Mouse (Mus musculus) ES-Bruce4 (cell line): ENCODE measurements around the gene Atxn1. TPM values are rescaled to one million over a fixed set of nuclear protein-coding genes. Genes with fewer than 3 reads are reported as not detected.

Experiments
- H3K27ac ChIP-seq: 2 replicates; pipeline ENCODE4 v1.5.1; 2012; ENCODE audit warnings: low read length, inconsistent platforms; ENCODE audit not compliant: insufficient read depth
- H3K27me3 ChIP-seq: 2 replicates; pipeline ENCODE4 v1.6.1; 2012; ENCODE audit warnings: mild to moderate bottlenecking, low read length, inconsistent platforms; ENCODE audit not compliant: control insufficient read depth, poor library complexity, insufficient read depth, severe bottlenecking
- H3K36me3 ChIP-seq: 2 replicates; pipeline ENCODE4 v1.6.1; 2012; ENCODE audit warnings: inconsistent platforms, mild to moderate bottlenecking, low read length, moderate library complexity; ENCODE audit not compliant: control insufficient read depth, poor library complexity, insufficient read depth, severe bottlenecking
- H3K4me1 ChIP-seq: one replicate; pipeline ENCODE4 v1.8.1; 2011; ENCODE audit warnings: low read length; ENCODE audit not compliant: control insufficient read depth, insufficient read depth
- H3K4me3 ChIP-seq: 2 replicates; pipeline ENCODE4 v1.5.1; 2011; ENCODE audit warnings: low read depth, mild to moderate bottlenecking, low read length
- H3K9ac ChIP-seq: 2 replicates; pipeline ENCODE4 v1.6.1; 2012; ENCODE audit warnings: low read depth, mild to moderate bottlenecking, inconsistent platforms; ENCODE audit not compliant: poor library complexity, severe bottlenecking
- H3K9me3 ChIP-seq: replicated peaks from 2 replicates; pipeline ENCODE4 v1.6.1; 2012; ENCODE audit warnings: mild to moderate bottlenecking, low read length, inconsistent platforms; ENCODE audit not compliant: control insufficient read depth, poor library complexity, insufficient read depth, severe bottlenecking
- CTCF ChIP-seq: IDR thresholded peaks from one replicate; pipeline ENCODE4 v1.8.1; 2011; ENCODE audit warnings: low read depth, low read length
- EP300 ChIP-seq: IDR thresholded peaks from 2 replicates; pipeline ENCODE4 v1.6.1; 2011; ENCODE audit warnings: low read depth, low read length; ENCODE audit not compliant: insufficient read depth
- POLR2A ChIP-seq: IDR thresholded peaks from one replicate; pipeline ENCODE4 v1.8.1; 2011; ENCODE audit warnings: low read length; ENCODE audit not compliant: insufficient read depth
- polyA plus RNA-seq: library from polyadenylated mRNA; stranded (reverse); fragments of >200 nt; gene quantifications from 2 replicates; pipeline ENCODE4 v1.2.4, GENCODE M21; 2011; ENCODE audit warnings: low read depth; ENCODE audit not compliant: missing spikeins, insufficient read depth, insufficient read length

The Atxn1 gene
- polyA plus RNA-seq, 1 experiment: 10.1 TPM

GRCm38 (mm10) chr13:45547549-45547948 is 417.3 kb downstream of the Atxn1 start:
- TF ChIP-seq POLR2A (no peak), EP300 (no peak), CTCF (no peak)
- H3K27me3 ChIP-seq: no peaks in the 10 kb centered on the region
- no peak overlapping the region for H3K4me3 ChIP-seq
- no peak overlapping the region for H3K9ac ChIP-seq
- no peak overlapping the region for H3K27ac ChIP-seq
- H3K9me3 ChIP-seq: no peaks in the 10 kb centered on the region
- no peaks in the 10 kb centered on the region for H3K36me3 ChIP-seq
- no peaks in the 10 kb centered on the region for H3K4me1 ChIP-seq

GRCm38 (mm10) chr13:45546946-45547345 is 417.9 kb downstream of the Atxn1 start:
- no peak for TF ChIP-seq EP300
- TF ChIP-seq CTCF: no peak
- no peak for TF ChIP-seq POLR2A
- H3K4me3 ChIP-seq: no peak overlapping the region
- H3K4me1 ChIP-seq: no peaks in the 10 kb centered on the region
- no peaks in the 10 kb centered on the region for H3K27me3 ChIP-seq
- no peak overlapping the region for H3K27ac ChIP-seq
- no peaks in the 10 kb centered on the region for H3K9me3 ChIP-seq
- no peaks in the 10 kb centered on the region for H3K36me3 ChIP-seq
- H3K9ac ChIP-seq: no peak overlapping the region

GRCm38 (mm10) chr13:45545974-45546373 is 418.8 kb downstream of the Atxn1 start:
- Histone ChIP-seq H3K4me3 (no peak overlapping the region), H3K27ac (no peak overlapping the region), H3K4me1 (no peaks in the 10 kb centered on the region), H3K9ac (no peak overlapping the region), H3K9me3 (no peaks in the 10 kb centered on the region), H3K36me3 (no peaks in the 10 kb centered on the region), H3K27me3 (no peaks in the 10 kb centered on the region)
- TF ChIP-seq EP300 (no peak), POLR2A (no peak), CTCF (no peak)

GRCm38 (mm10) chr13:45539205-45539568 is 425.6 kb downstream of the Atxn1 start:
- Histone ChIP-seq H3K36me3 (no peaks in the 10 kb centered on the region), H3K27ac (no peak overlapping the region), H3K4me1 (no peaks in the 10 kb centered on the region), H3K9ac (no peak overlapping the region), H3K27me3 (no peaks in the 10 kb centered on the region), H3K9me3 (no peaks in the 10 kb centered on the region), H3K4me3 (no peak overlapping the region)
- no peak for TF ChIP-seq POLR2A
- peak; percentile 92 for TF ChIP-seq CTCF

- Histone ChIP-seq H3K27me3 (no peaks in the 10 kb centered on the region), H3K4me3 (no peak overlapping the region), H3K36me3 (no peaks in the 10 kb centered on the region), H3K9me3 (no peaks in the 10 kb centered on the region), H3K9ac (no peak overlapping the region), H3K4me1 (no peaks in the 10 kb centered on the region), H3K27ac (no peak overlapping the region)
- no peak for TF ChIP-seq POLR2A
- peak; percentile 73 for TF ChIP-seq CTCF
Observed at GRCm38 (mm10) chr13:45538532-45539204, 426.1 kb downstream of the Atxn1 start.

- no peaks in the 10 kb centered on the region for H3K36me3 ChIP-seq
- H3K4me1 ChIP-seq: no peaks in the 10 kb centered on the region
- no peaks in the 10 kb centered on the region for H3K9me3 ChIP-seq
- H3K9ac ChIP-seq: no peak overlapping the region
- no peaks in the 10 kb centered on the region for H3K27me3 ChIP-seq
- no peak overlapping the region for H3K4me3 ChIP-seq
- TF ChIP-seq POLR2A: no peak
- no peak for TF ChIP-seq EP300
- TF ChIP-seq CTCF: no peak
- H3K27ac ChIP-seq: no peak overlapping the region
Observed at GRCm38 (mm10) chr13:45538091-45538490, 426.7 kb downstream of the Atxn1 start.
